Mouse (Mus musculus): Measurements from ENCODE around the gene Cst9.

Gene Cst9

DNA sequence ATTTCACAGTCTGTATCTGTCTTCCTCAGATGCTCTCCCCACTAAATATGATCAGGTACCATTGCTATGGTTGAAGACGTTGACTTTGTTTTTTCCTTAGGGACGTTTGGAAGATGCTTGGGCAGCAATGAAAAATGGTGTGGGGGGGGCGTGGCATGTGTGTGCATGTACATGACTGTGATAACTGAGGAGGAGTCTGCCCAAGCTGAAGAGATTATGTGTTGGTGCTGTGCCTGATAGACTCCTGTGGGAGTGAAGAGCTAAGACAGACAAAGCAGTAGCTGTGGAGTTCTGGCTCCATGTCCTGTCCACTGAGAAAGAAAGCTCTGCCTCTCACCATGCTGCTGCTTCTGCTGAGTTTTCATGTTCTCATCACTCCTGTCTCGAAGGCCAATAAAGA is at the start of gene Cst9:
Gene Cst9 (plus strand): TSS at position 236 of the 400 bp plus-strand sequence.
- DNase-seq: no peak

GRCm38 (mm10) chr2:148789142-148789541 is 45.8 kb upstream of the Cst9 start, which contains the start of gene Cst12:
Cst12 (plus strand) TSS chr2:148789361.
- DNase-seq: no peak

- no peak for DNase-seq
These were observed 36.5 kb upstream of the Cst9 start, which contains the start of gene Cst8 for GRCm38 (mm10) chr2:148798485-148798884. Cst8 (plus strand) TSS chr2:148798785.

- DNase-seq: no peak
These were observed 33.4 kb upstream of the Cst9 start for GRCm38 (mm10) chr2:148801491-148801921.

GRCm38 (mm10) chr2:148806696-148807095 is 28.3 kb upstream of the Cst9 start:
- DNase-seq: no peak

DNA sequence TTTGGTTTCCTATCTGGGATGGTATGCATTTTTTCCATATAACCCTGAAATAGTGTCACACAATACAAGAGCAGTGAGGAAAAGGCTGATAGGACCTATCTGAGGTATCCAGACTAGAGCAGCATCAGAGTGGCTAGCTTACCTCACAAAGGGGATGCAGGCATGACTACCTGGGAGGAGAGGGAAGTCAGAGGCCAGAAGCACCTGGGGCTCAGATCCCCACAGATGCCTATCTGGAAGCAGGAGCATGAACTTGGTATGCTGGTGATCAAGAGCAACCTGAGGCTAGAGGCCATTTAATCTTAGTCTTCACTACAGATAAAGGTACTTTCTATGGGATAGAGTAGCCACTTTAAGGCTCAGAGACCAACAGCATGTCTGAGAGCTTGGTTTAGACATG is 15.0 kb upstream of the Cst9 start, which contains the start of gene Cst13:
Gene Cst13 (plus strand): TSS at position 173 of the 400 bp plus-strand sequence.
- DNase-seq: no peak

DNA sequence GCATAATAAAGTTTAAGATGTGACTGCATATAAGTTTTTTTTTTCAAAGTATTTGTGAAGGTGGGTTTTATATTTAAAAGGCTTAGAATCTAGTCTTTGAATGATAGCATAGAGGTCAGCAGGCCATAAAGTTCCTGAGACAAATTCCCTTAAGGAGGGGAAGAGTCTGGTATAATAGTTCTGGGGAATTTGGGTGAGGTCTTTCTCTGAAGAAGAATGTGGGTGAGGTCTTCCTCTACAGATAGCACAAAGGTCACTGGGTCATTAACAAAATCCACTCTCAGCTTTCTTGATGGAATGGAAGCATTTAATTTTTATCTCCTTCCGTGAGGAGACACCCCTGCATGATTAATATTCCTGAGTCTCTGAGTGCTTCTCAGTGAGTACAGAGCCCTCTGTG is 9.0 kb upstream of the Cst9 start:
- DNase-seq: no peak

DNA sequence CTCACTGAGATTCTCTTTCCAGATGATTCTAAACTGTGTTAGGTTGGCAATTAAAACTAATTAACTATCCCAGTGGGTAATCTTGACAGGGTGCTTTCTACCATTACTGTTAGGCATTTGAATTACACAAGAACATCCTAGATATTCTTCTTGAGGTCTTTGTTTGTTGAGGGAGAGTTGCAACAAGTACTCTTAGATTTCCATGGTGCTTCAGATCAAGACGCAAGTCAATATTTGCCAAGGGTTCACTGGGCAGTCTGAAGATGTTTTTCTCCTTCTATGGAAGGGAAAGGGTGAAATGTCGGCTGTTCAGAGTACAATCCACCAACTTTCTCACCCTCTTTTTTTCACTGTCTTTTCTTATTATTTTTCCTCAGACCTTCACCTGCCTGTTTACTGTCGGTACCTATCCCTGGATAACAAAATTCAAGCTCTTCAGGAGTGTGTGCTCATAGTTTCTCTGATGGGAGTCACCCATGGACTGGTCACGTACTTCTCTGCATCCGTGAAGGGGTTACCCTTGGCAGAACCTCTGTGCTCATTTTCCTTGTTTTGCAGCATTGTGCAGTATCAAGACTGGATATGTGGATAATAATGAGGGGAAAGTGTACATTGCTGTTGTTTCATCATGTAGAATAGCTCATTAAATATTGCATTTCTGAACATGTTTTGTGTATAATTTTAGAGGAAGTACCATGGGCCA is 3.3 kb downstream of the Cst9 start:
- no peak for DNase-seq

GRCm38 (mm10) chr2:148839224-148839623 is 4.3 kb downstream of the Cst9 start:
- DNase-seq: no peak

DNA sequence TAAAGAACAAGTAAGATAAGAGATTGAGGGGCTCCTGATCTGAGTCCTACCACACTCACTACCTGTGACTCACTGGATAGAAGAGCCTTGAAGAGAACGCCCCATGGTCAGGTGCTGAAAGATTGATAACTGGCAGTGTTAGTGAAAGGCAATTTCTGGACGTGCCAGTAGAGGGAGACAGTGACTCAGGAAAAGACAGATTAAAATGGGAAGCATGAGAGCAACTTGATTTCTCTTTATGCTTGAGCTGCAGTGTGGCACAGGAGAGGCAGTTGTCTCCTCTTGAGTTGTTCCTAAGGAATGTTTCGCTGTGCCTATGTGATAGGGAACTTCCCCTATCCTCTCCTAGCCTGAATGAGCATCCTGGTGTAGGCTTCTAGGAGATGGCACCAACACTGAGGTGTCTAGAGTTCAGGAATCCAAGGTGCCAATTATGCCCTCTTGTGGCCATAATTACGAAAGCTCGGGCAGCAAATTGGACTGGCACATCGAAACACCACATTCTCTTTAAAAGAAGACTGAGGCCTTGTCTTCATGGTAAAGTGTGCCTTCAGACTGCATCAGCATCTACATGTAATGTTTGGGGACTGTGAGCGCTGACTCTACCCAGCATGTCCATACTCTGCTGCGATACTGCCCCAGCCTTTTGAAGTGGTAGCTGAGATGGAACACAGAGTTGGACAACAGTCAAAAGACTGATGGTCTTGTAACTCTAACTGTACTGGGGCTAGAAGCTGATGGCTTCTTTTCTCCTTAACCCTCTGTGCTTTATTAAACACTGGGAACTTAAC is 16.4 kb downstream of the Cst9 start:
- DNase-seq: peak; percentile 75

GRCm38 (mm10) chr2:148856630-148857400 is 21.9 kb downstream of the Cst9 start:
- no peak for DNase-seq

- no peak for DNase-seq
These were observed 22.6 kb downstream of the Cst9 start for GRCm38 (mm10) chr2:148857506-148857905.

- no peak for DNase-seq
These were observed 26.0 kb downstream of the Cst9 start for GRCm38 (mm10) chr2:148860993-148861392.

- no peak for DNase-seq
These were observed 26.7 kb downstream of the Cst9 start for GRCm38 (mm10) chr2:148861693-148862092.

DNA sequence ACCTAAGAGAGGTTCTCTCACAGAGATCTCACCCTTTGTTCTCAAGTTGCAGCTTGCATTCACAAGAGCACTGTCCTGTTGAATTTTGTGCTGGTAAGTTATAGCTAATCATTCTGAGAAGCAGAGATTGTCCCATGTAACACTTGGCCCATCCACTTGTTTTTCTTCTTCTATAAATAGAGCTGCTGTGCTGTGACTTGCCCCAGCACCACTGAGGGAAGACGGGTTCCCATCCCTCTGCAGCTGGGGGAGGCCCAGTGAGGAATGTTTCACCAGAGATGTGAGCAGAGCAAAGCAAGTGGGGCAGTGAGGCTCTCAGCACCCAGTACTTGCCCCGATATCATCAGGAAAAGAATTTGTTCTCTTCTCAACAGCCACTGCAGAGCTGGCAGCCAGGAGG is 30.0 kb downstream of the Cst9 start, which contains the start of gene 9230104L09Rik:
Gene 9230104L09Rik (minus strand): TSS at position 73 of the 400 bp plus-strand sequence.
- DNase-seq: no peak

DNA sequence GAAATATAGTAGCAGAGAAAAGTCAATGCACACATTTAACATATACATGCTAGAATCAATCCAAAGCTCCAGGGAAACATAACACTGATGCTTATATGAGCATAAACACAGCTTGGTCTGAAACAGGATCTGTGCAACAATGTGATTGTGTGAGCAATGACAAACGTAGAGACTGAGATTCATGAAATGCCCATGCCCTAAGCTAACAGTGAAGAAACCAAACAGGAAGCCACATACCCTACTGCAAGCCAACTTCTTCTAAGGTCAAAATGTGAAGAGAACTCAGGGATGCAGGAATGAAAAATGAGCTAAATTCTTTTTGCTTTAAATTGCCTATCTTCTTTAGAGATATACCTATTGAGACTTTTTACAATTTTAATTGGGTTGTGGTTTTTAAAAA is 34.0 kb downstream of the Cst9 start:
- DNase-seq: no peak

GRCm38 (mm10) chr2:148870526-148870925 is 35.6 kb downstream of the Cst9 start:
- DNase-seq: no peak

DNA sequence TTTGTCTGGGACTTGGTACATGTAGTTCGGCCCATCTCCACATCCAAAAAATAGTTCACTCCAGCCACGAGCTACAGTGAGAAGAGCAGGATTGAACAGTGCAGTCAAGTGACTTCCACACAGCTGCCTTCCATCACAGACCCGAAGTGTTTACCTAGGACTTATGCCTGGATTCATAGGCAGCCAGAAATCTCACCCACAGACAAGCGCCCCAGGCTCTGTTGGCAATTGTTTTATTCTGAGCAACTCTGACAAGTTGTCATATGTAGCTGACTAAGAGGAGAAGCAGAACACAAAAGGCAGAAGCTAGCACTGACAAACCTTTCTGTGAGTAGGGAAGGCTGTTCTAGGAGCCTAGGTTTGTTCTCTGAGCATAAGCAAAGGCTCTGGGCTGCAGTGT is 37.9 kb downstream of the Cst9 start:
- no peak for DNase-seq

- no peak for DNase-seq
These were observed 39.3 kb downstream of the Cst9 start for GRCm38 (mm10) chr2:148874224-148874616.

DNA sequence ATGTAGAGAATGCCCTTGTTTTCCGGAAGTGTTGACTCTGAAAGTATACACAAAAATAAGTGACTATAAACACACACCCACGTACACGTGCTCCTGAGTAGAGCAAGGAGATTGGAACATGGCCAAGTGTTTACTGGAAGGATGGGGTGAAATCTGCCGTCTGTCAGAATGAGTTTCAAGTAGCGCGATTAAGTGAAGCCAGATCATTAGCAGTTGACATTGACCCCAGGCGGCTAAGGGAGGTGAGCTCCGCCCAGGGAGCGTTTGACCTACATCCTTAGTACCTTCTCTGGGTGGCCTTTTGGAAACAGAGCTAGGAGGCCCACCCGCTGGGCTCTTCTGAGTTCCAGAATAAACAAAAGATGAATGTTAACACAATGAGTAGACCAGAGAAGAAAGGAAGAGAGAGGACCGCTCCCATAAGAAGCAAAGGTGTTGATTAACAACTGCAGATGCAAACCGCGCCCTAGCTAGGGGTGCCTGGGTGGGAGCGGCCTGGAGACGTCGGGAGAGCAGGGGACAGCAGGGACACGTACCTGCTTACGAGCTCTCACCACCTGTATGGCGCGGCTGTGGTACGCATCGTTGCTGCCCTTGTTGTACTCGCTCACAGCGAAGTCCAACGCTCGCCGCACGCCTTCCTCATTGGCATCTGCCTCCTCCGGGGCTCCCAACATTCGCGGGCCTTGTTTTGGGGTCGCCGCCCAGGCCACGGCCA is 39.8 kb downstream of the Cst9 start:
- no peak for DNase-seq

GRCm38 (mm10) chr2:148875335-148875811 is 40.4 kb downstream of the Cst9 start, which contains the start of gene Cst3:
Cst3 (minus strand) TSS chr2:148875692.
- DNase-seq: peak; percentile 89
